Mouse (Mus musculus) cerebral cortex, adult 2 months (tissue): ENCODE data around the gene Flt3.

Experiments used
- WGBS: fragments of 180-500 bp; shearing (Covaris S2); methylation state at CpG from one replicate; pipeline ENCODE4 v1.1.7; 2018; 5-methylcytosine and 5-hydroxymethylcytosine counted together

Gene Flt3

GRCm38 (mm10) chr5:147354985-147355384 lies 45.3 kb downstream of the Flt3 start:
- WGBS, result 83% methylated on average over 8 of the region's 8 CpGs

GRCm38 (mm10) chr5:147354161-147354780 lies 46.0 kb downstream of the Flt3 start:
- WGBS, result 52% methylated on average over 17 of the region's 17 CpGs

GRCm38 (mm10) chr5:147351931-147352330 lies 48.4 kb downstream of the Flt3 start:
- WGBS, result 92% methylated on average over 8 of the region's 8 CpGs

GRCm38 (mm10) chr5:147345981-147346380 lies 54.3 kb downstream of the Flt3 start:
- WGBS, result 76% methylated on average over 1 of the region's 1 CpGs

GRCm38 (mm10) chr5:147343904-147344303 lies 56.4 kb downstream of the Flt3 start:
- WGBS, result 93% methylated on average over 10 of the region's 10 CpGs

- 92% methylated on average over 6 of the region's 6 CpGs for WGBS
Observed at GRCm38 (mm10) chr5:147342901-147343300, 57.4 kb downstream of the Flt3 start.

- WGBS, result 77% methylated on average over 13 of the region's 13 CpGs
Observed at GRCm38 (mm10) chr5:147340741-147341414, 59.4 kb downstream of the Flt3 start.

- 79% methylated on average over 11 of the region's 11 CpGs for WGBS
Observed at GRCm38 (mm10) chr5:147339560-147339959, 60.7 kb downstream of the Flt3 start.

- 73% methylated on average over 9 of the region's 9 CpGs for WGBS
Observed at GRCm38 (mm10) chr5:147338967-147339366, 61.3 kb downstream of the Flt3 start.

- 47% methylated on average over 7 of the region's 7 CpGs for WGBS
Observed at GRCm38 (mm10) chr5:147332711-147333110, 67.6 kb downstream of the Flt3 start.

- 46% methylated on average over 2 of the region's 2 CpGs for WGBS
Observed at GRCm38 (mm10) chr5:147331547-147331946, 68.7 kb downstream of the Flt3 start.

GRCm38 (mm10) chr5:147329946-147330345 lies 70.3 kb downstream of the Flt3 start:
- 88% methylated on average over 11 of the region's 11 CpGs for WGBS

- WGBS, result 86% methylated on average over 5 of the region's 5 CpGs
Observed at GRCm38 (mm10) chr5:147327636-147328035, 72.7 kb downstream of the Flt3 start.

GRCm38 (mm10) chr5:147325931-147326330 lies 74.4 kb downstream of the Flt3 start:
- 71% methylated on average over 11 of the region's 11 CpGs for WGBS

- 23% methylated on average over 17 of the region's 17 CpGs for WGBS
Observed at GRCm38 (mm10) chr5:147323237-147323917, 76.9 kb downstream of the Flt3 start.

- 74% methylated on average over 8 of the region's 8 CpGs for WGBS
Observed at GRCm38 (mm10) chr5:147322183-147322582, 78.1 kb downstream of the Flt3 start, which contains the start of gene Urad. Gene Urad (minus strand): TSS chr5:147322440.

- 21% methylated on average over 7 of the region's 7 CpGs for WGBS
Observed at GRCm38 (mm10) chr5:147317991-147318390, 82.3 kb downstream of the Flt3 start.

- 7% methylated on average over 7 of the region's 7 CpGs for WGBS
Observed at GRCm38 (mm10) chr5:147317321-147317720, 83.0 kb downstream of the Flt3 start.

- 3% methylated on average over 25 of the region's 25 CpGs for WGBS
Observed at GRCm38 (mm10) chr5:147315432-147316075, 84.7 kb downstream of the Flt3 start.

- 2% methylated on average over 39 of the region's 39 CpGs for WGBS
Observed at GRCm38 (mm10) chr5:147314646-147315431, 85.5 kb downstream of the Flt3 start.
